Mouse (Mus musculus) limb, embryonic 15.5 days (tissue): Measurements from ENCODE around the gene Cir1. TPM values are rescaled to one million over a fixed set of nuclear protein-coding genes. Genes with fewer than 3 reads are reported as not detected.
A peak's percentile ranks its signal among the peaks of the same experiment; 100 is the strongest.

Source experiments
- ATAC-seq: fragments of 200-750 bp; cut with Nextera tagmentation; 2 replicates; pipeline ENCODE4 v1.8.0; 2017; ENCODE audit warnings: low read depth, moderate TSS enrichment; ENCODE audit not compliant: insufficient number of reproducible peaks, low FRiP score, low TSS enrichment
- H3K27ac ChIP-seq: fragments of 300-500 bp; sonication (generic); 2 replicates; pipeline ENCODE4 v1.5.1; 2015; ENCODE audit warnings: moderate library complexity, mild to moderate bottlenecking, inconsistent platforms
- H3K27me3 ChIP-seq: fragments of 300-500 bp; sonication (generic); 2 replicates; pipeline ENCODE4 v1.6.1; 2015; ENCODE audit warnings: inconsistent platforms
- H3K36me3 ChIP-seq: fragments of 300-500 bp; sonication (generic); 2 replicates; pipeline ENCODE4 v1.6.1; 2015; ENCODE audit warnings: inconsistent platforms
- H3K4me1 ChIP-seq: fragments of 300-500 bp; sonication (generic); 2 replicates; pipeline ENCODE4 v1.6.1; 2015; ENCODE audit warnings: inconsistent platforms
- H3K4me2 ChIP-seq: fragments of 300-500 bp; sonication (generic); 2 replicates; pipeline ENCODE4 v1.6.1; 2015; ENCODE audit warnings: mild to moderate bottlenecking, inconsistent platforms
- H3K4me3 ChIP-seq: fragments of 300-500 bp; sonication (generic); 2 replicates; pipeline ENCODE4 v1.5.1; 2015; ENCODE audit warnings: mild to moderate bottlenecking, inconsistent platforms
- H3K9ac ChIP-seq: fragments of 300-500 bp; sonication (generic); 2 replicates; pipeline ENCODE4 v1.6.1; 2015; ENCODE audit warnings: inconsistent platforms
- H3K9me3 ChIP-seq: fragments of 300-500 bp; sonication (generic); 2 replicates; pipeline ENCODE4 v1.6.1; 2016; ENCODE audit warnings: inconsistent platforms
- WGBS: fragments of 180-500 bp; shearing (Covaris S2); methylation state at CpG from one replicate; pipeline ENCODE4 v1.1.7; 2015; 5-methylcytosine and 5-hydroxymethylcytosine counted together
- polyA plus RNA-seq: library from polyadenylated mRNA; unstranded; fragments of >200 nt; fragmentation: Nextera tagmentation; extraction: Ambion mirVana; gene quantifications from 2 replicates; pipeline ENCODE4 v1.2.1, GENCODE M21; 2015

The Cir1 gene
- polyA plus RNA-seq, 1 experiment from 2014 or later = 26.8 TPM

DNA sequence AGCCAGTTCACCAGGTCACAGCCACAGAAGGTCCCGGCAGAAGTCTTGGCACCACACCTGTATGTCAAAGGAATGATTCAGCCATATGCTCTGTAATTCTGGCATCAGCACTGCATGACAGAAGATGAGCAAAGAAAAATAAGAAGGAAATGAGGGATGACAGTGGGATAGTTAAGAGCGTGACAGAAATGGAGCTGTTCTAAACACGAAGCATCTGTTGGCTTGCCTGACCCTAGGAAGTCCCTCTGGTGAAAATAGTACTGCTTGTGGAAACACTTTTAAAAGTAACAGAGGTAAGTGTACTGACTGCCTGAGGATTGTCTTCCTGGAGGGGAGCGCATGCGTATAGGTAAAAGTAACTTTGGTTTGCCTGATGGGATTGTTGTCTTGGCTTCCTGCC is 31.2 kb upstream of the Cir1 start:
- Histone ChIP-seq H3K27ac (no peak overlapping the region), H3K27me3 (no peaks in the 10 kb centered on the region), H3K9me3 (no peaks in the 10 kb centered on the region), H3K9ac (no peak overlapping the region), H3K4me3 (no peak overlapping the region), H3K36me3 (no peaks in the 10 kb centered on the region), H3K4me1 (0 out of 2 replicates have a peak, but pooled peaks cover 5% of the 10 kb centered on the region), H3K4me2 (no peak overlapping the region)
- ATAC-seq = no peak
- WGBS = 91% methylated on average over 5 of the region's 5 CpGs

DNA sequence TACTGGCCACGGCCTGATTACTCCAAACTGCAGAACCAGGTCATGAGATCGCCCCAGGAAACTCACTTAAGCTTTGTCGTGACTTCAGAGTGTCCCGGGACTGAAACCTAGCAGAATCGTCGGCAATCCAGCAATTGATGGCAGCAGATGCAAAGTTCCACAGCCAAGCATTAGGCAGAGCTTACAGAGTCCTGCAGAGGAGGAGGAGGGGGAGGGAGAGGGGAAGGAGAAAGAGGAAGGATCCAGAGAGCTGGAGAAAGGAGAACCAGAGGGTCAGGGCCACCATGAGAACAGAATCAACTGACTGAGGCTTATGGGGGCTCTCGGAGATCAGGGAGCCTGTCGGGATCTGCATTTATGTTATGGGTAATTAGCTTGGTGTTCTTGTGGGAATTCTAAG is 25.9 kb upstream of the Cir1 start:
- H3K9me3 ChIP-seq = no peaks in the 10 kb centered on the region
- H3K4me1 ChIP-seq = no peaks in the 10 kb centered on the region
- H3K36me3 ChIP-seq = no peaks in the 10 kb centered on the region
- H3K4me2 ChIP-seq = no peak overlapping the region
- no peak overlapping the region for H3K27ac ChIP-seq
- H3K27me3 ChIP-seq = no peaks in the 10 kb centered on the region
- no peak for ATAC-seq
- no peak overlapping the region for H3K4me3 ChIP-seq
- 63% methylated on average over 8 of the region's 8 CpGs for WGBS
- H3K9ac ChIP-seq = no peak overlapping the region

DNA sequence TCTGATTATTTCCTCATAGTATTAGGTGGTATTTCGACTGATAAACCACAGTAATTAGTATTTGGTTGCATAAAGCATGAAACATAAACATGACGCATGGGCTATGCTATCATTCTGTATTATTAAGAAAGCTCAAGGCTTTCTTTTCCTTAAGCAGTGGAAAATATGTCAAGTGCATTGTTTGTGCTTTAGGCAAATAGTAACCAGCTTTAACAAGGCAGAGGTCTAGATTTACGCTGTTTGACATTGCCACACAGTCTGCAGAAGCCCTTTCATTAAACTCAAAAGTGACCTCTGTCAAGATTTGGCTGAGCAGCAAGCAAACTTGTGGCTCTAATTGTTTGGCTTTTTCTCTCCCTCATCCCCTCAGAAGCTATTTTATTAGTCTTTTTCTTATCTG is 23.4 kb upstream of the Cir1 start:
- 85% methylated on average over 3 of the region's 3 CpGs for WGBS
- no peaks in the 10 kb centered on the region for H3K4me1 ChIP-seq
- H3K9ac ChIP-seq = no peak overlapping the region
- H3K36me3 ChIP-seq = no peaks in the 10 kb centered on the region
- no peak overlapping the region for H3K4me2 ChIP-seq
- ATAC-seq = no peak
- H3K9me3 ChIP-seq = no peaks in the 10 kb centered on the region
- H3K4me3 ChIP-seq = no peak overlapping the region
- H3K27me3 ChIP-seq = no peaks in the 10 kb centered on the region
- H3K27ac ChIP-seq = no peak overlapping the region

DNA sequence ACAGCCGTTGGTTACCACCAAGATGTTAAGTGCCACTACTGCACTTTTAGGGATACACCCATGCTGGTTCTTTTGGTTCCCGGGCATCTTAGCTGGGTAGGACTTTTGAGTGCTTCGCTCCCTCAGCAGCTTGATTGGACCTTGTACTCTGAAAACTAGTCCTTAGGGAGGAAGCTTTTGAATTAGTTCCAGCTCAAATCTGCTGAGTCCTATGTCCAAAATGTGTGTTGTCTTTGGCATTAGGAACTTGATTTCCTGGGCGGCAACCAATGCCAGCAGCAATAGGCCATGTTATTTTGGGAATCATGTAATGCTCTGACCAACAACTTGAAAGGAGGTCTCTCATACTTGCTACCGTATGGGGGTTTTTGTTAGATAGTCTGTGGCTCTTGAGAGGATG is 13.4 kb upstream of the Cir1 start:
- Histone ChIP-seq H3K27ac (no peak overlapping the region), H3K9ac (no peak overlapping the region), H3K4me1 (no peaks in the 10 kb centered on the region), H3K27me3 (no peaks in the 10 kb centered on the region), H3K4me2 (no peak overlapping the region), H3K36me3 (no peaks in the 10 kb centered on the region), H3K9me3 (no peaks in the 10 kb centered on the region), H3K4me3 (no peak overlapping the region)
- 79% methylated on average over 5 of the region's 5 CpGs for WGBS
- no peak for ATAC-seq

DNA sequence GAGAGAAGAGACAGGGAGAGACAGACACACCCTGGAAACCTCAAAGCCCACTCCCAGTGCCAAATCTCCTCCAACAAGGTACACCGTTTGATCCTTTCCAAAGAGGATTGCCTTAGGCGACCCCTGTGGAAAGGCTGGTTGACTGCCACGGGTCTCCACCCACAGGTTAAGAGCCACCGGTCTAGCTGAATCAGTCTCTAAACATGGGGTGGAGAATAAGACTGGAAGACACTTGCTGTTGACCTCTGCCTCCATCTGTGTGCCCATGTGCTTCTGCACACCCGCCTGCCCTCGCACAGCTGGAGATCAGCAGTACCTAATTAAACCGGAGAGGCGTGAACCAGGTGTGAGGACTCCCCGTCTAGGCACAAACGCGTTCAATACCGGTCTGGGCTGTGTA is 10.5 kb upstream of the Cir1 start:
- H3K36me3 ChIP-seq = 0 out of 2 replicates have a peak, but pooled peaks cover 6% of the 10 kb centered on the region
- no peaks in the 10 kb centered on the region for H3K9me3 ChIP-seq
- H3K4me3 ChIP-seq = no peak overlapping the region
- H3K4me2 ChIP-seq = no peak overlapping the region
- no peaks in the 10 kb centered on the region for H3K27me3 ChIP-seq
- 61% methylated on average over 12 of the region's 12 CpGs for WGBS
- no peak overlapping the region for H3K27ac ChIP-seq
- H3K4me1 ChIP-seq = no peaks in the 10 kb centered on the region; the same call in 1 of the 2 replicates
- ATAC-seq = no peak
- H3K9ac ChIP-seq = no peak overlapping the region

DNA sequence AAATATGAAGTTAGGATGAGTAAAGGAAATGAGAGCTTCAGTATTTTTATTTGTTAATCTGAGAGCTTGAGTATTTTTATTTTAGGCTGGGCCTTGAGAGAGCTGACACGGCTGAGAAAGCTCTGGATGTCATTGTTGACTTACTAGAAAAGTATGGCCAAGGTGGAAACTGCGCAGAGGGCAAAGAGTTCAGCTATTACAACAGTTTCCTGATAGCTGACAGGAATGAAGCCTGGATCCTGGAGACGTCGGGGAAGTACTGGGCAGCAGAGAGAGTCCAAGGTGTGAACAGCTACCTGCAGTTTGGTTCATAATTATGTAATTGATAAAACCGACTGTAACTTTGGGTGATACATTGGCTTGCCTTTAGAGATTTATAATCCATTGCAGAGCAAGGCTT is 6.7 kb upstream of the Cir1 start:
- Histone ChIP-seq H3K27ac (no peak overlapping the region), H3K36me3 (0 out of 2 replicates have a peak, but pooled peaks cover 6% of the 10 kb centered on the region), H3K4me1 (no peaks in the 10 kb centered on the region; the same call in 1 of the 2 replicates), H3K9ac (no peak overlapping the region), H3K4me2 (no peak overlapping the region), H3K9me3 (no peaks in the 10 kb centered on the region), H3K27me3 (no peaks in the 10 kb centered on the region), H3K4me3 (no peak overlapping the region)
- 82% methylated on average over 5 of the region's 5 CpGs for WGBS
- ATAC-seq = no peak

DNA sequence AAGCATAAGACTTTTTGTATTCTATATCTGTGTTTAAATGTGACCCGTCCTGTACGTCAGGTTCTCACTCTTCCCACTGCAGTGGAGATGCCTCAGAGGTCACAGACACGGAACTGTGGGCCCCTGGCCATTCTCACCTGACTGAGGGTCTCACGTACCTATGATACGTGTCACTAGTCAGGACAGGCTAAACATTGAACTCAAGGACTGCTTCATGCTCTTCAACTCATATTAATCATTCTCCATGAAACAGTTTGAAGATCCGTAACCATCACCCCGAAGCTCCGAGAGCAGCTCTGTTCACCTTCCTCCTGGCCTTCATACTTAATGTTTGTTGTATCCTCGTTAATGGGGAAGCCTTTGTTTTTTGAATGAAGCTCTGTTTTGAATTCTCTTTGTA is 4.9 kb upstream of the Cir1 start:
- Histone ChIP-seq H3K27ac (no peak overlapping the region), H3K4me1 (peaks cover 4% of the 10 kb centered on the region; the same call in 1 of the 2 replicates)

DNA sequence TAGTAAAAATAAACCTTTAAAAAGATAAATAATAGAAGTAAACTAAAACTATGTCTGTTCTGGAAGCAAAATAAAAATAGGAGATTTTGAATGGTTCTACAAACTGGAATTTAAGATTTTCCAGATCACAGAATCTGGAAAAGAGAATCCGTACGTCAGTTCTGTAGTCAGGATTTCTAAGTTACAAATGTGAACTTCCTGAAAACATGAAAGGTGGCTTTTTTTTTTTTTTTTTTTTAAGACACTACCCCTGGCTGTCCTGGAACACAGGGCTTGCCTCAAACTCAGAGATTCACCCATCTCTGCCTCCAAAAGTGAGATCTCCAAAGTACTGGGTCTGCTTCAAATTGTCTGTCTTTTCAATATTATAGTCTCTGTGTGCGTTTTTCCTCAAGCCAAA is 1.8 kb upstream of the Cir1 start:
- WGBS = 94% methylated on average over 3 of the region's 3 CpGs
- Histone ChIP-seq H3K9me3 (no peaks in the 10 kb centered on the region), H3K36me3 (peaks cover 20% of the 10 kb centered on the region), H3K4me2 (no peak overlapping the region), H3K9ac (no peak overlapping the region), H3K27me3 (no peaks in the 10 kb centered on the region), H3K27ac (no peak overlapping the region), H3K4me3 (no peak overlapping the region), H3K4me1 (peaks cover 13% of the 10 kb centered on the region; the same call in 1 of the 2 replicates)
- no peak for ATAC-seq

More for the DNA sequence above, 4.9 kb upstream of the Cir1 start:
- WGBS = 91% methylated on average over 9 of the region's 9 CpGs
- Histone ChIP-seq H3K36me3 (0 out of 2 replicates have a peak, but pooled peaks cover 6% of the 10 kb centered on the region), H3K4me3 (no peak overlapping the region), H3K27me3 (no peaks in the 10 kb centered on the region), H3K9ac (no peak overlapping the region), H3K9me3 (no peaks in the 10 kb centered on the region), H3K4me2 (no peak overlapping the region)
- ATAC-seq = no peak

DNA sequence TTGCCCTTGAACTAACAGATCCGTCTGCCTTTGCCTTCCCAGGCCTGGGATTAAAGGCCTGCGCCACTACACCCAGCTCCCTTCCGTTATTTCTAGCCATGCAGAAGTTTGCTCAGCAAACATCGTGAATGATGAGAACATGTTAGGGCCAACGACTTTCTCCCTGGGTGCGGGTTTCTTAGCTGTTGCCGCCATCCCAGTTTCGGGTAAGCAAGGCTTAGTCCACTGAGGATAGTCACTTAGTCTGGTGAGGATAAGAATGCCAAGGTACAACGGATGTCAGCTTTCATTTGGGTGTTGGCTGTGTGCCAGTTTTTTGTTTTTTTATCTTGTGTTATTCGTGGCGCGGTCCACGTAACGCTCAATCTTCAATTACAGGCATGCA is 608 bp upstream of the Cir1 start:
- Histone ChIP-seq H3K36me3 (peaks cover 23% of the 10 kb centered on the region), H3K4me3 (peak overlapping the region; percentile 81), H3K9ac (peak overlapping the region; percentile 56; the same call in 1 of the 2 replicates), H3K4me1 (peaks cover 13% of the 10 kb centered on the region; the same call in 1 of the 2 replicates), H3K27ac (peak overlapping the region; percentile 89; the same call in 1 of the 2 replicates), H3K4me2 (peak overlapping the region; percentile 56), H3K9me3 (no peaks in the 10 kb centered on the region), H3K27me3 (no peaks in the 10 kb centered on the region)
- 0 out of 2 replicates have a peak, but pooled peaks have one; percentile 62 for ATAC-seq
- 35% methylated on average over 14 of the region's 14 CpGs for WGBS

DNA sequence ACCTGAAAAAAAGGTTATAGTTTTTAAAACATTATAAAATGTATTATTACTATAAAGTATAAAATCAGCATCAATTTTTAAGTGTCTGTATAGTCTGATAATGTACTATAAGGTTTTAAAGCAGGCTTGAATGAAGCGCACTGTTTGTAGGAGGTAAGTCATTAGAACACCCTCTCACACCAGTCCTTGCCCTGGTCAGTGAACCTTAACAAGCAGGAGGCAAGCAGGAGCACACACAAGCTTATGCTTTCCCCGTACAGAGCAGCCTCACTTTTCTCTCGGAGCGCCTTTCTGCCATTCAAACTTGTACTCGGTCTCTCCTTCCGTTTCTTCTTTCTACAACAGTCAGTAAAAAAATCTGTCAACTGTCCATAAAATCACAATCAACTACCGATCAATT is 6.5 kb downstream of the Cir1 start:
- H3K4me1 ChIP-seq = no peaks in the 10 kb centered on the region
- H3K9me3 ChIP-seq = no peaks in the 10 kb centered on the region
- no peak overlapping the region for H3K4me2 ChIP-seq
- H3K27ac ChIP-seq = no peak overlapping the region
- H3K27me3 ChIP-seq = no peaks in the 10 kb centered on the region
- 90% methylated on average over 7 of the region's 7 CpGs for WGBS
- H3K36me3 ChIP-seq = peaks cover 68% of the 10 kb centered on the region
- H3K4me3 ChIP-seq = no peak overlapping the region
- ATAC-seq = no peak
- H3K9ac ChIP-seq = no peak overlapping the region

DNA sequence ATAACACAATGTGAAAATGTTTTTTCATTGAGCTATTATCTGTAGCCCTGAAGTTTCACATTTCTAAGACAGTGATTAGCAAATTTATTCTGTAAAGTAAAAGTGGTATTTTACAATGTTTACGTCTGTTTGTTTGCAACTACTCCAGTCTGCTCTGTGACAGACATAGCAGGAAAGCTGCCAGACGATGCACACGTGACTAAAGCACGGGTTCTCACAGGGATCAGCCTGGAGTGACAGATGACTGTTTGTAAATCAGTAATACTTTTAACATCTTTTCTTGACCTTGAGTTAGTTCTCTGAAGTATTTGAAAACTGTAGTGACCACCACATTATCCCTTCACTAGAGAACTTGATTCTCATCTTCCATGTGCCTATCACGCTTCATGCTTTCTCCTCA is 8.0 kb downstream of the Cir1 start:
- H3K9me3 ChIP-seq = no peaks in the 10 kb centered on the region
- no peaks in the 10 kb centered on the region for H3K27me3 ChIP-seq
- no peak overlapping the region for H3K4me2 ChIP-seq
- no peak overlapping the region for H3K9ac ChIP-seq
- H3K4me1 ChIP-seq = no peaks in the 10 kb centered on the region
- 86% methylated on average over 5 of the region's 5 CpGs for WGBS
- H3K4me3 ChIP-seq = no peak overlapping the region
- no peak overlapping the region for H3K27ac ChIP-seq
- H3K36me3 ChIP-seq = peaks cover 60% of the 10 kb centered on the region
- no peak for ATAC-seq

DNA sequence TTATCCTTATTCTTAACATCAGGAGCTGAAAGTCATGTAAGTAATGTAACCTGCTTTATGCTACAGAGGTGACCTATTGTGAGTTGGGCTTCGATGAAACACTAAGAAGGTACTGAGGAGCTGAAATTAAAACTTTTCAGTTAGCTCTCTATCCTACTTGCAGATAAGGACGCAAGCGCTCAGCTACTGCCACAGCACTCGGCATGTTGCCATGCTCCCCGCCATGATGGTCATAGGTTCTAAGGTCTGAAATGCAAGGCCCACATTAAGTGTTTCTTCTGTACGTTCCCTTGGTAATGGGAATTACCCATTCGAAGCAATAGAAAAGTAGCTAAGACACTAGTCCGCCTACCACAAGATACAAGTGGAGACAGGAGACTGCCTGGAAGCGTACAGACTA is 9.8 kb downstream of the Cir1 start:
- peaks cover 56% of the 10 kb centered on the region for H3K36me3 ChIP-seq
- ATAC-seq = no peak
- WGBS = 96% methylated on average over 9 of the region's 9 CpGs

DNA sequence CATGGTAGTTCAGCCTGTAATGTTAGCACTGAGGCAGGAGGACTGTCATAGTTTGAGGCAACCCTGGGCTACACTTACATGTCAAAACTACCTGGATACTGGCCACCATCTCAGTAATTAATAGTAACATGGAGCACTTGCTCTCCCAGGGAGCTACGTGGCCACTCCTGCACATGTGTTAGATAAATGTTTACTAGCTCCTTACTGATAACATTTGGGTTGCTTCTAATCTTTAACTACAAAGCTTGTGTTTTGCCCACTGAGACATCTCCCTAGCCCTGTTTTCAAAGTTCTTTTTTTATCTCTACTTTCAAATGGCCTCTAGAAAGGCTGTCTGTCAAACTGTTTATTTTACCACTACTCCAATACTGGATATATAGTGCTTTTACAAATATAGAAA is 10.5 kb downstream of the Cir1 start:
- no peak overlapping the region for H3K9ac ChIP-seq
- H3K4me1 ChIP-seq = no peaks in the 10 kb centered on the region
- WGBS = 84% methylated on average over 1 of the region's 1 CpGs
- no peak for ATAC-seq
- no peak overlapping the region for H3K27ac ChIP-seq
- H3K9me3 ChIP-seq = no peaks in the 10 kb centered on the region
- H3K36me3 ChIP-seq = peaks cover 50% of the 10 kb centered on the region
- H3K4me3 ChIP-seq = no peak overlapping the region
- H3K27me3 ChIP-seq = no peaks in the 10 kb centered on the region
- H3K4me2 ChIP-seq = no peak overlapping the region

More for the DNA sequence above, 9.8 kb downstream of the Cir1 start:
- no peak overlapping the region for H3K4me2 ChIP-seq
- no peak overlapping the region for H3K27ac ChIP-seq
- no peaks in the 10 kb centered on the region for H3K27me3 ChIP-seq
- H3K4me1 ChIP-seq = no peaks in the 10 kb centered on the region
- no peak overlapping the region for H3K4me3 ChIP-seq
- H3K9ac ChIP-seq = no peak overlapping the region
- H3K9me3 ChIP-seq = no peaks in the 10 kb centered on the region
